Mouse (Mus musculus): ENCODE results near the gene Gm19684.
"Not testable (repeated sequence)": the region's sequence is repeated elsewhere in the genome, so short reads cannot be mapped to it uniquely, and the experiment has no call there.

GRCm38 (mm10) chr17:36110129-36110528 is 11.3 kb upstream of the Gm19684 start:
- TF ChIP-seq EP300, CTCF (IDR thresholded peaks at IDR 0.05; ENCODE audit: low read depth): not testable (repeated sequence)
